Mouse (Mus musculus) liver, adult (tissue): ENCODE data around the gene Hnf1a.

ENCODE experiments used
- GATA4 ChIP-seq: IDR thresholded peaks from 2 replicates; pipeline ENCODE4 v1.6.1; 2014; ENCODE audit warnings: mild to moderate bottlenecking, low read length; ENCODE audit not compliant: insufficient replicate concordance

Hnf1a gene

DNA sequence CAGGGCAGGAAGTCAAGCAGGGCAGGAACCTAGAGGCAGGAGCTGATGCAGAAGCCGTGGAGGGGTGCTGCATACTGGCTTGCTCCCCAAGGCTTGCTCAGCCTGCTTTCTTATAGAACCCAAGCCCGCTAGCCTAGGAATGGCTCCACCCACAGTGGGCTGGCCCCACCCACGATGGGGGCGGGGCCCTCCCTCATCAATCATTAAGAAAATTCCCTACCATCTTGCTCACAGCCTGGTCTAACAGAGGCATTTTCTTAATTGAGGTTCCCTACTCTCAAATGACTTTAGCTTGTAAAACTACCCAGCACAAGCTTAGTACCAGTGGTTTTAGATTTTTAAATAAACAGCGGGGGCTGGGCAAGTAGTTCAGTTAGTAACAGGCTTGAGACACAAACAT, 39.3 kb downstream of the Hnf1a start:
- no peak for TF ChIP-seq GATA4

DNA sequence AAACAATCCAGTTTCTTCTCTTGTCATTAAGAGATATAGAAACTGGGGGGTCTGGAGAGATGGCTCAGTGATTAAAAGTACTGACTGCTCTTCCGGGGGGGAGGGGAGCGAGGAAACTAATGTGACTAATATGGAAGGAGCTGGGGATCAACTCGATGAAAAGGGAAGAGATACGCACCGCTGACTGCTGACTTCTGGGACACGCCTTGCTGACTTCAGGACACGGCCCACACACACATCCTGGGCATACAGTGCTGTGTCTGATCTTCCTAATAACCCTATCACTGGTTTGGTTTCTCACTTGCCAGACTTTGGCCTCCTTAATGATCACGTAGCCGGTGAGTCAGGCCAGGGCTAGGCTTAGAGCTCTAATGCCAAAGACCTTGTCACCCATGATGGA, 44.1 kb downstream of the Hnf1a start:
- no peak for TF ChIP-seq GATA4

DNA sequence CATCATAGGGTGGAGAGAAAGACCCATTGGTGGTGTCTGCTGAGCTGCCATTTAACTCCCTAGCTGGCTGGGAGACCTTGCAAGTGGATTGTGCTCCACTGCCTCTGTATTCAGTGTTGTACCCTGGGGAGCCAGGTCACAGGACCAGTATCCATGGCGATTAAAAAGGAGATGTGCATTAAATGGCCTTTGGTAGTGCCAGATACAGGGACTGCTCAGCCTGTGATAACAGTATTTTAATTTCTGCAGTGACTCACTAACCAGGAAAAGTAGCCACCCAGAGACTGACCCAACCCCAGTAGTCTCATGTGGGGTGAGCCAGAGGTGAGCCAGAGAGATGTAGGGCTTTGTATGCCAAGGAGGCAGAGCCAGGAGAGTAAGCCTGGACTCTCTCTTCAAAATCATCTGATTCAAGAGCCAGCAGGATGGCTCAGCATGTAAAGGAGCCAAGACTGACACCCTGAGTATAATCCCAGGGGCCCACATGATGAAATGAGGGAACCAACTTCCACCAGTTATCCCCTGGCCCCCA, 44.7 kb downstream of the Hnf1a start:
- no peak for TF ChIP-seq GATA4

DNA sequence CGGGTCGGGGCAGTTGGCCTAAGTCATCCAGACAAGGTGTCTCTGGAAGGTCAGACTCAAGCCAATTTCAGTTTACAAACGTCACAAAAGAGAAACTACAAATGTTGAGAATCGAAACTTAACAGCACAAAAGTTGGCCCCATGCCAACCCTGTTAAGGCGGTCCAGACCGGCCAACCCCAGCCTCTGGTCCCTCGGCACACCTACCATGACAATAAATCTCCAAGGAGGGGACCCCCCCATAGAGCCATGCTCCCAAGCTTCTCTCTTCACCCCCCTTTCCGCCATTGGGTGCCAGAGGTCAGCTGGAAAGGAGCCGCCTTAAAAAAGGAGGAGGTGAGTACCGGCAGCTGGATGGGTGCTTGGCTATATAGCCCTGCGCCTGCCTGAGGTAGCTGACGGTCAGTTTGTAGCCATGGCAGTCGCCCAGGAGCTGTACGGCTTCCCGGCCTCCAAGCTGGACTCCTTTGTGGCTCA, 47.9 kb downstream of the Hnf1a start, which contains the start of gene Oasl1:
TSS of gene Oasl1 (plus strand) at position 243 of the 476 bp plus-strand sequence.
- TF ChIP-seq GATA4, result no peak

DNA sequence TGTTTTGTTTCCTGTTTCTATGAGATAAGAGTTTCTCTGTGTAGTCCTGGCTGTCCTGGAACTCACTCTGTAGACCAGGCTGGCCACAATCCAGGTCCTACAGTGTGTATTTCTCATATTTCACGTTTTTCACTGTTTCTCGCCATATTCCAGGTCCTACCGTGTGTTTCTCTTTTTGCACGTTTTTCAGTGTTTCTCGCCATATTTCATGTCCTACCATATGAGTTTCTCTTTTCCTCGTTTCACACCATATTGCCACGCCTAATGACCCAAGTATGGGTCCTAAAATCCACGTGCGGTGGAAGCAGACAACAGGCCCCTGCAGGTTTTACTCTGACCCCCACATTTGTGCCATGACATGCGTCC, 48.5 kb downstream of the Hnf1a start:
- no peak for TF ChIP-seq GATA4

DNA sequence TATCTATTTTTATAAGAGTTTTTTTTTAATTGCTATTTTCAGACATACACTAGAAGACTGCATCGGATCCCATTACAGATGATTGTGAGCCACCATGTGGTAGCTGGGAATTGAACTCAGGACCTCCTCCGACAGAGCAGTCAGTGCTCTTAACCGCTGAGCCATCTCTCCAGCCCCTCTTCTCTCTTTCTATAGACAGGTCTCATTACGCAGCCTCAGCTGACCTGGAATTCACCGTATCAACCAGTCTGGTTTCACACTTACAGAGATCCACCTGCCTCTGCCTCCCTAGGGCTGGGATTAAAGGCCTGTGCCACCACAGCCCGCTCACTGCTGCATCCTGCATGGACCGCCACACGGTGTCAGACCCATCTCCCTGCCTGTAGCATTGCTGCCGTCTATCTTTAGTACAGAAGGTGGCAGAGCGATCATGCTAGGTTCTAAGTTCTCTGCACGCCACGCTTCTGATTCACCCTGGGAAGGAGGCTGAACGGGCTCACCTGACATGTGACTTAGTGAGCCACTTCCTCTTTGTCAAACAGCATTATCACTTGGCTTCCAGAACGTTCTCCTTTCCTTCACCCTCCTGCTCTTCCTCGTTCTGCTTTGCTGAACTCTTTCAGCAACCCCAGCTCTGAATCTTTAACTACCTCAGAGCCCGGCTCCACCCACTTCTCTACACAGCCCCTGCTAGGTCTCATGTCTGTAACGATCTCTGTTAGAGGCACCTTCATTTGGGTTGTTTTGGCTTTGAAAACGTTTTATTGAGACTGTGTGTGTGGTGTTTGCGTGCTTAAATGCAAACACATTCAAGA, 49.1 kb downstream of the Hnf1a start:
- no peak for TF ChIP-seq GATA4

DNA sequence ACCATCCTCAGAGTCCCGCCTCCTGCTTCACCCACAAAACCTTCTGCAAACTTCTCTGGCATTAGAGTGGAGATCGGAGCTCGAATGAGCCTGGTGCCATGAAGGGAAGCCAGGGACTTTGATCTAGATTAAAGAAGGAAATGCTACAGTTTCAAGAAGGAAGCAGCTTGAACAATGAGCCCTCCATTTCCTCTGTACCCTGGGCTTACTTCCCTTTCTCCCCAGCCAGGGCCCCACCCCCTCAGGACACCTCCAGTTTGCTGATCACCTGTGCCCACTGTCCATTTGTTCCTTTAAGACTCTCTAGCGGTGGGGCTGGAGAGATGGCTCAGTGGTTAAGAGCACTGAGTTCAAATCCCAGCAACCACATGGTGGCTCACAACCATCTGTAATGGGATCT, 54.1 kb downstream of the Hnf1a start:
- TF ChIP-seq GATA4, result no peak

DNA sequence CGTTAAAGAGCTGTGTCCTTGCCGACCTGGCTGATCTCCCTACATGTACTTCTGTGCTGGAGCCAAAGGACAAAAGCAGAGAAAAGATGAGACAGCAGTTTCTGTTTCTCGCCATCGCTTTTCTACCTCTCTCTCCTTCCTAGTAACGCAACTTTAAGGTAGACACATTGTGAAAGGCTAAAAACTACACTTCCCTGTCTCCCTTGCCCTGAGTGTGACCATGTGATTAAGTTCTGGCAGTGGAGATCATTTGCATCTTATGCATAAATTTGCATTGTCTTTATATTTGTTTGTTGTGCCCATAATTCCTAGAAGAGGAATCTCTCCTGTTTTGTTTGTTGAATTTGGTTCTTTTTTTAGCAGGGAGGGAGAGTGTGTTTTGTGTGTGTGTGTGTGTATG, 55.0 kb downstream of the Hnf1a start:
- no peak for TF ChIP-seq GATA4

DNA sequence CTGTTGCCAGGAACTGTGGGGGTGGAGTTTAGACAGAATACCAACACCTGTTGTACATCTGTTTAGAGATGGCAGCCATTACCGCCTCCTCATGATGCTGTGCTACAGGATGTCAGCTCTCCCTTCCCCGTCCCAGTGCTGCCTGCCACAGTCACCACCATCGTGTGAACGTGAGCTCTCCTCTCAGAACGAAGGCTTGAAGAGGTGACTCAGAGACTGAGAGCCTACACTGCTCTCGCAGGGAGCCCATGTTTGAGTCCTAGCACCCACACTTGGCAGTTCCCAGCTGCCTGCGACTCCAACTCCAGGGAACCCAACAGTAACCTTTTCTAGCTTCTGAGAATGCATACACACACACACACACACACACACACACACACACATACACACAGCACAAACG, 56.0 kb downstream of the Hnf1a start:
- no peak for TF ChIP-seq GATA4

DNA sequence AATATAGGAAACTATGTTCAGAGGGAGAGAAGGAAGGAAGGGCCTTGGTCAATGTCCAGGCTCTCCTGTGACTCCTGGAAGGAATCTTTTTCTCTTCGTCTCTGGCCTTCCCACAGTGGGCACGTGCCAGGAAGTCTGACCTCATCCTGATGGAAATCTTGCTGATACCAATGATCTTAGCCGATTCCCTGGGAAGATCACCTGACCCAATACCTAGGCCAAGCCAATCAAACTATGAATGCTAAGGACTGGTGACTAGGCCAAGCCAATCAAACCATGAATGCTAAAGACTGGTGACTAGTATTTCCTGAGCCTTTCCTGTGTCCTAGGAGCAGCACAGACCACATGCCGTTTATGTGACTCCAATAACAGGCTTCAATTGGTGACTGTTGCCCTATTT, 57.2 kb downstream of the Hnf1a start:
- TF ChIP-seq GATA4, result no peak

DNA sequence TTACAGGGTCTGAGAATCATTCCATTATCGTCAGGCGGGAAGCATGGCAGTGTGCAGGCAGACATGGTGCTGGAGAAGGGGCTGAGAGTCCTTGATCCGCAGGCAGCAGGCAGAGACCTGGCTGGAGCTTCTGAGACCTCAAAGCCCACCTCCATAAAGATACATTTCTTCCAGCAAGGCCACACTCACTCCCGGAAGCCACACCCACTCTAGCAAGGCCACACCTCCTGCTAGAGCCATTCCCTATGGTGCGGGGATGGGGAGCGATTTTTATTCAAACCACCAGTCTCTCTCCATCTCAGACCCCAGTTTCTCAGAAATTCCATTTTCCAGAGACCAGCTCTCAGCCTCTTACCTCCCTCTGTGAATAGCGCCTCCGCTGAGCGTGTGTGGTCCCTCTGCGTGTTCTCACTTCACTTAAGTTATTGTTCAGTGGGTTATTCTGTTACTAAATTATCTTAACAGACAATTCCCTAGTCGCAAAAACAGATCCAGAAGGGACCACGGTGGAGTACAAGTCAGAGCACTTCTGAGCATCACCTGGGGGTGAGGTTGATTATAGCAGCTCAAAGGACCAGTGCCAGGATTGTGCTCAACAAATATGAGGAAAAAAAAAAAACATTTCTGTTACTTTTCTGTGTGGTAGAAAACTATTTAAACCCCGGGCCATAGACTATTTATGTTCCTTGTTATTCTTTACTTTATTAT, 62.1 kb downstream of the Hnf1a start:
- no peak for TF ChIP-seq GATA4

DNA sequence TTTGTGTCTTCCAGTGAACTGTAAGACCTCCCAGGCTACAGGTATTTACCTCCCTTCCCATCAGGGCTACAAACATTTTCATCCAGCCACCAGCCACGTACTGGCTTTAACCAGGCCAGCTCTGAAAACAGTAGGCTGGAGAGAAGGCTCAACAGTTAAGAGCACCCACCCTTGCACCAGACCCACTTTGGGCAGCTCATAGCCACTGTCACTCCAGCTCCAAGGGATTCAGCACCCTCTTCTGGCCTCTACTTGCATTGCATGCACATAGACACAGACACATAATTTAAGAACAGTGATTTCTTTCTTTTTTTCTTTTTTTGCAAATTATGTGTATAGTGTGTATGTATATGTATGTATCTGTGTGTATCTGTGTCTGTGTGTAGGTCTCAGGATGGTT, 68.5 kb downstream of the Hnf1a start:
- no peak for TF ChIP-seq GATA4
